Mouse (Mus musculus) MEL (cell line): ENCODE results near the gene Timp2. TPM values are rescaled to one million over a fixed set of nuclear protein-coding genes. Genes with fewer than 3 reads are reported as not detected.

Experiments
- DNase-seq: peaks from one replicate; pipeline ENCODE4 v3.0.0; 2011; ENCODE audit warnings: low read depth, low spot score
- H3K27ac ChIP-seq: 2 replicates; pipeline ENCODE4 v1.5.1; 2012; ENCODE audit warnings: low read depth, mild to moderate bottlenecking, control low read depth, low read length, moderate library complexity; ENCODE audit not compliant: control insufficient read depth
- H3K27me3 ChIP-seq, 2 experiments: fragments of 150-350 bp in 1 of 2; sonication (generic) in 1 of 2; 2 replicates each; pipeline ENCODE4 v1.6.1; 2012; ENCODE audit warnings: low read length in 2 of 2, mild to moderate bottlenecking in 2 of 2, improper control_type of control experiment in 1 of 2, moderate library complexity in 1 of 2; ENCODE audit not compliant: insufficient read depth in 2 of 2, control insufficient read depth in 1 of 2
- H3K36me3 ChIP-seq, 2 experiments: 2 replicates each; pipeline ENCODE4 v1.6.1; 2012 to 2014; ENCODE audit warnings: low read length in 2 of 2, improper control_type of control experiment in 1 of 2, inconsistent platforms in 1 of 2, mild to moderate bottlenecking in 1 of 2; ENCODE audit not compliant: insufficient read depth in 2 of 2, control insufficient read depth in 1 of 2
- H3K4me1 ChIP-seq, 2 experiments: fragments of 150-350 bp in 1 of 2; sonication (generic) in 1 of 2; 2 replicates each; pipeline ENCODE4 v1.6.1; 2012; ENCODE audit warnings: low read length in 2 of 2, improper control_type of control experiment in 1 of 2, mild to moderate bottlenecking in 1 of 2; ENCODE audit not compliant: insufficient read depth in 2 of 2, control insufficient read depth in 1 of 2
- H3K4me3 ChIP-seq, 2 experiments: fragments of 150-350 bp in 1 of 2; sonication (generic) in 1 of 2; 2 replicates each; pipeline ENCODE4 v1.5.1; 2012; ENCODE audit warnings: low read depth in 2 of 2, low read length in 2 of 2, mild to moderate bottlenecking in 2 of 2, moderate library complexity in 2 of 2, control low read depth in 1 of 2, improper control_type of control experiment in 1 of 2; ENCODE audit not compliant: control insufficient read depth in 1 of 2, insufficient read depth in 1 of 2
- H3K79me2 ChIP-seq: 2 replicates; pipeline ENCODE4 v1.6.1; 2012; ENCODE audit warnings: mild to moderate bottlenecking, low read length, moderate library complexity; ENCODE audit not compliant: control insufficient read depth, poor library complexity, insufficient read depth
- H3K9ac ChIP-seq: 2 replicates; pipeline ENCODE4 v1.6.1; 2012; ENCODE audit warnings: low read depth, mild to moderate bottlenecking, control low read depth, low read length, moderate library complexity; ENCODE audit not compliant: control insufficient read depth, poor library complexity, severe bottlenecking
- H3K9me3 ChIP-seq: fragments of 150-350 bp; sonication (generic); replicated peaks from 2 replicates; pipeline ENCODE4 v1.6.1; 2012; ENCODE audit warnings: mild to moderate bottlenecking, low read length, improper control_type of control experiment, moderate library complexity; ENCODE audit not compliant: insufficient read depth
- CHD1 ChIP-seq: IDR thresholded peaks from 2 replicates; pipeline ENCODE4 v1.6.1; 2012; ENCODE audit warnings: low read depth, mild to moderate bottlenecking, inconsistent platforms, low read length, improper control_type of control experiment
- CTCF ChIP-seq, 3 experiments: IDR thresholded peaks in 2 of 3; conservative IDR thresholded peaks in 1 of 3; 2 replicates each; pipeline ENCODE4 v1.5.1; 2011 to 2012; ENCODE audit warnings: low read length in 3 of 3, low read depth in 2 of 3, mild to moderate bottlenecking in 2 of 3, improper control_type of control experiment in 1 of 3, inconsistent platforms in 1 of 3, mixed read lengths in 1 of 3, moderate library complexity in 1 of 3; ENCODE audit not compliant: control insufficient read depth in 1 of 3, insufficient read depth in 1 of 3, poor library complexity in 1 of 3, severe bottlenecking in 1 of 3
- GABPA ChIP-seq: IDR thresholded peaks from 2 replicates; pipeline ENCODE4 v1.6.1; 2012; ENCODE audit warnings: low read depth, mild to moderate bottlenecking, inconsistent platforms, low read length, improper control_type of control experiment, moderate library complexity
- HCFC1 ChIP-seq: IDR thresholded peaks from 2 replicates; pipeline ENCODE4 v1.6.1; 2012; ENCODE audit warnings: low read depth, mild to moderate bottlenecking, inconsistent platforms, low read length, improper control_type of control experiment, moderate library complexity
- MAX ChIP-seq: IDR thresholded peaks from 2 replicates; pipeline ENCODE4 v1.6.1; 2011; ENCODE audit warnings: low read length, improper control_type of control experiment
- MAZ ChIP-seq: IDR thresholded peaks from 2 replicates; pipeline ENCODE4 v1.6.1; 2012; ENCODE audit warnings: low read depth, mild to moderate bottlenecking, inconsistent platforms, low read length, improper control_type of control experiment
- MXI1 ChIP-seq: IDR thresholded peaks from 2 replicates; pipeline ENCODE4 v1.6.1; 2011; ENCODE audit warnings: mild to moderate bottlenecking, low read depth, low read length, improper control_type of control experiment
- MYC ChIP-seq: IDR thresholded peaks from 2 replicates; pipeline ENCODE4 v1.6.1; 2011; ENCODE audit warnings: low read depth, mild to moderate bottlenecking, low read length, improper control_type of control experiment, moderate library complexity
- NELFE ChIP-seq: IDR thresholded peaks from 2 replicates; pipeline ENCODE4 v1.6.1; 2011; ENCODE audit warnings: low read depth, low read length, improper control_type of control experiment
- POLR2AphosphoS5 ChIP-seq: IDR thresholded peaks from 2 replicates; pipeline ENCODE4 v1.6.1; 2012; ENCODE audit warnings: low read depth, borderline replicate concordance, mild to moderate bottlenecking, inconsistent platforms, low read length, moderate library complexity, mixed read lengths
- RAD21 ChIP-seq: IDR thresholded peaks from 2 replicates; pipeline ENCODE4 v1.6.1; 2011; ENCODE audit warnings: mild to moderate bottlenecking, low read depth, low read length, improper control_type of control experiment
- SMC3 ChIP-seq: IDR thresholded peaks from 2 replicates; pipeline ENCODE4 v1.6.1; 2011; ENCODE audit warnings: low read depth, low read length, improper control_type of control experiment
- UBTF ChIP-seq: IDR thresholded peaks from 2 replicates; pipeline ENCODE4 v1.6.1; 2012; ENCODE audit warnings: low read depth, mild to moderate bottlenecking, inconsistent platforms, low read length, improper control_type of control experiment, moderate library complexity, borderline replicate concordance; ENCODE audit not compliant: insufficient read depth
- ZC3H11A ChIP-seq: IDR thresholded peaks from 2 replicates; pipeline ENCODE4 v1.6.1; 2012; ENCODE audit warnings: low read depth, mild to moderate bottlenecking, inconsistent platforms, low read length, improper control_type of control experiment
- polyA plus RNA-seq, 2 experiments: library from polyadenylated mRNA; stranded (reverse) in 1 of 2; unstranded in 1 of 2; fragments of >175 nt in 1 of 2; fragments of >200 nt in 1 of 2; gene quantifications; 2 replicates each; pipeline versions ENCODE4 v1.2.1 to v1.2.4; 2012; ENCODE audit warnings: low replicate concordance in 2 of 2, low read depth in 1 of 2; ENCODE audit not compliant: insufficient read length in 2 of 2, insufficient read depth in 1 of 2, missing spikeins in 1 of 2
- total RNA-seq: library from RNA; depleted of rRNA; stranded (reverse); fragments of 300-350 nt; gene quantifications from 2 replicates; pipeline ENCODE4 v1.2.3, GENCODE M21; 2012

Timp2 gene
- total and polyA plus RNA-seq, 3 experiments, result not detected

GRCm38 (mm10) chr11:118318678-118319077 is 36.9 kb downstream of the Timp2 start:
- TF ChIP-seq CHD1 (no peak), MAX (0 out of 2 replicates have a peak, but pooled peaks have one; percentile 35), MXI1 (no peak), SMC3 (peak; percentile 68), CTCF (IDR thresholded peaks at IDR 0.05 in 2 of 3, conservative IDR thresholded peaks at IDR 0.05 in 1 of 3; ENCODE audit: control insufficient read depth in 1 of 3, insufficient read depth in 1 of 3, low read depth in 2 of 3, low read length in 3 of 3, poor library complexity in 1 of 3, severe bottlenecking in 1 of 3) (peak; percentile 70 to 84 (median 79)), MYC (peak; percentile 78), RAD21 (peak; percentile 61)
- Histone ChIP-seq H3K4me3 (no peak overlapping the region), H3K9ac (no peak overlapping the region), H3K36me3 (no peaks in the 10 kb centered on the region), H3K27ac (no peak overlapping the region), H3K9me3 (no peaks in the 10 kb centered on the region), H3K27me3 (peaks cover 7 to 10% of the 10 kb centered on the region in 2 experiments), H3K79me2 (no peaks in the 10 kb centered on the region), H3K4me1 (peaks cover 0 to 7% of the 10 kb centered on the region in 2 experiments; a peak in 1 of 4 replicates)
- DNase-seq, result peak; percentile 68

GRCm38 (mm10) chr11:118317129-118317528 is 38.4 kb downstream of the Timp2 start:
- TF ChIP-seq UBTF (no peak), POLR2AphosphoS5 (no peak), MAZ (no peak), RAD21 (peak; percentile 35), NELFE (no peak), ZC3H11A (no peak), SMC3 (peak; percentile 54), GABPA (no peak), HCFC1 (no peak), CTCF (IDR thresholded peaks at IDR 0.05 in 2 of 3, conservative IDR thresholded peaks at IDR 0.05 in 1 of 3; ENCODE audit: control insufficient read depth in 1 of 3, insufficient read depth in 1 of 3, low read depth in 2 of 3, low read length in 3 of 3, poor library complexity in 1 of 3, severe bottlenecking in 1 of 3) (peak; percentile 79 to 96 (median 82))
- Histone ChIP-seq H3K79me2 (no peaks in the 10 kb centered on the region), H3K36me3 (no peaks in the 10 kb centered on the region; a peak in 1 of 4 replicates), H3K9ac (no peak overlapping the region), H3K9me3 (no peaks in the 10 kb centered on the region), H3K4me1 (peaks cover 0 to 7% of the 10 kb centered on the region in 2 experiments; a peak in 1 of 4 replicates), H3K4me3 (no peak overlapping the region), H3K27ac (no peak overlapping the region), H3K27me3 (peaks cover 3 to 5% of the 10 kb centered on the region in 2 experiments)
- peak; percentile 68 for DNase-seq
